Mouse (Mus musculus): ENCODE data around the gene Sorcs2. TPM values are rescaled to one million over a fixed set of nuclear protein-coding genes. Genes with fewer than 3 reads are reported as not detected.

The Sorcs2 gene
- total and polyA plus RNA-seq, 3 experiments, result 0.42 to 1.6 (median 0.46) TPM

DNA sequence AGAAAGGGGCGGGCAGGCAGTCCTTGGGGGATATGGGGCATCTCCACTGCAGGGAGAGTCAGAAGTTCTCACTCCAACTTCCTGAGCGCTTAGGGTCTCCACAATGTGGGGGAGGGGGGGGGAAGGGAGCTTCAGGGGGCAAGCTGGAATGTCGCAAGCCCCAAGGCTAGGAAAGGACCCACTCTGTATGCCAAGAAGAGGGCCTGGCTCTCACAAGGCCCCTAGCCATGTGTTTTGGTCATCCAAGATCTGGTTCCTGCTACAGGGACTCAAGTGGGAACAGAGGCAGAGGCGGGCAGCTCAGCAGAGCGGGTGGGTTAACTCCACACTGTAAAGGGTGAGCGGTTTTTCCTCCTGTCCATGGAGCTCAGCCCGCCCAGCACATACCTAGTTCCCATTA lies 37.6 kb downstream of the Sorcs2 start:
- Histone ChIP-seq H3K27me3 (replicated peaks) (peaks cover 93% of the 10 kb centered on the region), H3K4me3 (replicated peaks in 1 of 3; ENCODE audit: low read depth in 2 of 3, low read length in 2 of 3, poor library complexity in 1 of 3) (no peak overlapping the region), H3K9ac (ENCODE audit: insufficient read depth, low read depth) (no peak overlapping the region), H3K4me1 (ENCODE audit: control insufficient read depth in 1 of 2, insufficient read depth in 2 of 2) (peaks cover 0 to 6% of the 10 kb centered on the region in 2 experiments; a peak in 2 of 4 replicates), H3K4me2 (ENCODE audit: insufficient read depth, low read depth, poor library complexity, severe bottlenecking) (no peak overlapping the region), H3K36me3 (replicated peaks in 1 of 2; ENCODE audit: control insufficient read depth in 1 of 2, insufficient read depth in 1 of 2, low read length in 1 of 2) (no peaks in the 10 kb centered on the region), H3K9me3 (replicated peaks; ENCODE audit: low read length) (no peaks in the 10 kb centered on the region), H3K79me2 (replicated peaks; ENCODE audit: control insufficient read depth, extremely low read depth, insufficient read depth, poor library complexity, severe bottlenecking) (no peaks in the 10 kb centered on the region), H3K27ac (ENCODE audit: insufficient read depth, low read depth) (no peak overlapping the region)
- no peak for TF ChIP-seq ETS1 (conservative IDR thresholded peaks at IDR 0.05; ENCODE audit: low read depth, low read length)
- TF ChIP-seq SMC3 (IDR thresholded peaks at IDR 0.05; ENCODE audit: low read depth, low read length), result no peak
- TF ChIP-seq USF1 (IDR thresholded peaks at IDR 0.05; ENCODE audit: low read depth, low read length), result no peak
- DNase-seq (ENCODE audit: extremely low read depth), result no peak
- dilution Hi-C loops (cut with MboI; ENCODE audit: extremely low pct_ligation_motif_present, extremely low pct_unique_long_range_greater_than_20kb, low sequenced_read_pairs), result no loop called here
- in situ Hi-C loops (cut with MboI; ENCODE audit: low pct_ligation_motif_present, low pct_unique_long_range_greater_than_20kb, low sequenced_read_pairs), result no loop called here

DNA sequence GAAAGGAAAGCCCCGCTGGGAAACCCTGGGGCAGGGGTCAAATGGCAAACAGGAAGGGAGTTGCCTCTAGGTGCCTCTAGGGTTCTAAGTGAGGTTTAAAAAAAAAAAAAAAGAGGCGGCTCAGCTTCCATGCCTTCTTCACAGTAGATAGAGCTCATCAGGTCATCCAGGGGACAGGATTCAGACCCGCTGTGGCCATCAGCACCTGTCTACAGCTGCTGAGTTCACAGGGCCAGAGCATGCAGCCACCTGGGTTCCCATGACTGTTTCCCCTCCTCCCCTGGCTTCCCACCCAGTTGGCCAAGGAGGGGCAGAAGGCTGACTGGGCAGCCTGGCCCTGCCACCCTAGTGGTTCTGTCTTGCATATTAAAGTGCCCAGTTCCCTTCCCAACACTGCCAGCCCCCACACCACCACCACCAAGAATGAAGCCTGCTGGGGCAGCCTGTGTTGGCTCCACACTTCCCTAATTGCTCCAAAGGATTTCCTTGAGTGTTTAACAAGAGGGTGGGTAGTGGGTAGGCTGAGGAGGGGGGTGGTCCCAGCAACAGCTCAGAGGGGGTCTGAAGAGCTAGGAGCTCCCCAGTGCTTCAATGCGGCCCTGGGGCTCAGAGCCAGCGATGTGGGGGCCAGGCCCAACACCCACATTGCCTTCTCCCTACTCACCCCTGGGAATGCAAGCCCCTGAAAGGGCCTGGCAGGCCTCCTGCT lies 38.2 kb downstream of the Sorcs2 start:
- in situ Hi-C loops (cut with MboI; ENCODE audit: low pct_ligation_motif_present, low pct_unique_long_range_greater_than_20kb, low sequenced_read_pairs) (no loop called here), dilution Hi-C loops (cut with MboI; ENCODE audit: extremely low pct_ligation_motif_present, extremely low pct_unique_long_range_greater_than_20kb, low sequenced_read_pairs) (no loop called here)
- no peak overlapping the region for H3K27ac ChIP-seq (ENCODE audit: insufficient read depth, low read depth)
- no peaks in the 10 kb centered on the region for H3K36me3 ChIP-seq (replicated peaks in 1 of 2; ENCODE audit: control insufficient read depth in 1 of 2, insufficient read depth in 1 of 2, low read length in 1 of 2)
- H3K9ac ChIP-seq (ENCODE audit: insufficient read depth, low read depth), result no peak overlapping the region
- H3K4me2 ChIP-seq (ENCODE audit: insufficient read depth, low read depth, poor library complexity, severe bottlenecking), result no peak overlapping the region
- no peaks in the 10 kb centered on the region for H3K9me3 ChIP-seq (replicated peaks; ENCODE audit: low read length)
- H3K4me3 ChIP-seq (replicated peaks in 1 of 3; ENCODE audit: low read depth in 2 of 3, low read length in 2 of 3, poor library complexity in 1 of 3), result no peak overlapping the region
- no peak for DNase-seq (ENCODE audit: extremely low read depth)
- peaks cover 90% of the 10 kb centered on the region for H3K27me3 ChIP-seq (replicated peaks)
- H3K79me2 ChIP-seq (replicated peaks; ENCODE audit: control insufficient read depth, extremely low read depth, insufficient read depth, poor library complexity, severe bottlenecking), result no peaks in the 10 kb centered on the region
- peaks cover 0 to 6% of the 10 kb centered on the region in 2 experiments; a peak in 2 of 4 replicates for H3K4me1 ChIP-seq (ENCODE audit: control insufficient read depth in 1 of 2, insufficient read depth in 2 of 2)
- TF ChIP-seq EP300 (IDR thresholded peaks at IDR 0.05; ENCODE audit: low read length), result no peak
- 0 out of 2 replicates have a peak, but pooled peaks have one; percentile 22 for TF ChIP-seq ZNF384 (IDR thresholded peaks at IDR 0.05; ENCODE audit: low read depth, low read length)

DNA sequence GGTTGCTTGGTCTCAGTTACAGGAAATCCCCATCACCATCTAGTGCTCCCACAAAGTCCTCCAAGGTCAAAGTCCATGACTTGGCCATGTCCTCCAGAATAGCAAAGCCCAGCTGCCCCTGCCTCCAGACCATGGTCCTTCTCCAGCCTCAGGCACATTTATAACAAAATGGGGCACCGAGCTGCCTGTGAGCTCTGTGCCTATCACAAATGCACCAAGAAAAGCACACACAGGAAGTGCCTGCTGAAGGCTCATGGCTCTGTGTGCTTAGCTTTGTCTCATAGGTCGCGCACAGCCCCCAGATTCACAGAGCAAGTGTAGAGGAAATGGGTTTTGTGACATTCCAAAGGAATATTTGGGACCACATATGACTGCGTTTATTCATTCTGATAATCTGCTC lies 39.8 kb downstream of the Sorcs2 start:
- peaks cover 87% of the 10 kb centered on the region for H3K27me3 ChIP-seq (replicated peaks)
- H3K9ac ChIP-seq (ENCODE audit: insufficient read depth, low read depth), result no peak overlapping the region
- H3K36me3 ChIP-seq (replicated peaks in 1 of 2; ENCODE audit: control insufficient read depth in 1 of 2, insufficient read depth in 1 of 2, low read length in 1 of 2), result no peaks in the 10 kb centered on the region
- dilution Hi-C loops (cut with MboI; ENCODE audit: extremely low pct_ligation_motif_present, extremely low pct_unique_long_range_greater_than_20kb, low sequenced_read_pairs), result no loop called here
- peaks cover 0 to 7% of the 10 kb centered on the region in 2 experiments; a peak in 2 of 4 replicates for H3K4me1 ChIP-seq (ENCODE audit: control insufficient read depth in 1 of 2, insufficient read depth in 2 of 2)
- H3K4me2 ChIP-seq (ENCODE audit: insufficient read depth, low read depth, poor library complexity, severe bottlenecking), result no peak overlapping the region
- in situ Hi-C loops (cut with MboI; ENCODE audit: low pct_ligation_motif_present, low pct_unique_long_range_greater_than_20kb, low sequenced_read_pairs), result no loop called here
- no peaks in the 10 kb centered on the region for H3K9me3 ChIP-seq (replicated peaks; ENCODE audit: low read length)
- DNase-seq (ENCODE audit: extremely low read depth), result no peak
- no peak for TF ChIP-seq ETS1 (conservative IDR thresholded peaks at IDR 0.05; ENCODE audit: low read depth, low read length)
- TF ChIP-seq JUND (conservative IDR thresholded peaks at IDR 0.05; ENCODE audit: low read depth, low read length), result no peak
- no peak for TF ChIP-seq EP300 (IDR thresholded peaks at IDR 0.05; ENCODE audit: low read length)
- TF ChIP-seq HCFC1 (IDR thresholded peaks at IDR 0.05; ENCODE audit: low read depth, low read length), result no peak
- no peak for TF ChIP-seq PAX5 (IDR thresholded peaks at IDR 0.05; ENCODE audit: low read length)
- TF ChIP-seq JUN (IDR thresholded peaks at IDR 0.05; ENCODE audit: insufficient read depth, low read depth, low read length), result no peak
- TF ChIP-seq MXI1 (IDR thresholded peaks at IDR 0.05; ENCODE audit: low read depth, low read length), result no peak
- no peak for TF ChIP-seq POLR2A (IDR thresholded peaks at IDR 0.05; ENCODE audit: low read depth, low read length)
- TF ChIP-seq USF1 (IDR thresholded peaks at IDR 0.05; ENCODE audit: low read depth, low read length), result no peak
- TF ChIP-seq MAFK (IDR thresholded peaks at IDR 0.05; ENCODE audit: insufficient replicate concordance, low read length), result no peak
- TF ChIP-seq IRF4 (IDR thresholded peaks at IDR 0.05; ENCODE audit: low read depth, low read length), result no peak
- TF ChIP-seq MYC (IDR thresholded peaks at IDR 0.05; ENCODE audit: low read depth, low read length), result no peak
- no peak for TF ChIP-seq POLR2AphosphoS2 (IDR thresholded peaks at IDR 0.05; ENCODE audit: low read depth, low read length)
- no peak for TF ChIP-seq ZMIZ1 (IDR thresholded peaks at IDR 0.05; ENCODE audit: low read depth, low read length)
- TF ChIP-seq NELFE (IDR thresholded peaks at IDR 0.05; ENCODE audit: low read depth, low read length), result no peak
- TF ChIP-seq BHLHE40 (IDR thresholded peaks at IDR 0.05; ENCODE audit: low read depth, low read length), result no peak
- H3K27ac ChIP-seq (ENCODE audit: insufficient read depth, low read depth), result no peak overlapping the region
- no peak overlapping the region for H3K4me3 ChIP-seq (replicated peaks in 1 of 3; ENCODE audit: low read depth in 2 of 3, low read length in 2 of 3, poor library complexity in 1 of 3)
- no peaks in the 10 kb centered on the region for H3K79me2 ChIP-seq (replicated peaks; ENCODE audit: control insufficient read depth, extremely low read depth, insufficient read depth, poor library complexity, severe bottlenecking)

Data from CH12.LX (cell line).